Mouse (Mus musculus): ENCODE measurements around the gene Pla1a. TPM values are rescaled to one million over a fixed set of nuclear protein-coding genes. Genes with fewer than 3 reads are reported as not detected.
A peak's percentile ranks its signal among the peaks of the same experiment; 100 is the strongest.

Pla1a gene
- polyA plus RNA-seq, 1 experiment from 2014 or later: 0.38 TPM

DNA sequence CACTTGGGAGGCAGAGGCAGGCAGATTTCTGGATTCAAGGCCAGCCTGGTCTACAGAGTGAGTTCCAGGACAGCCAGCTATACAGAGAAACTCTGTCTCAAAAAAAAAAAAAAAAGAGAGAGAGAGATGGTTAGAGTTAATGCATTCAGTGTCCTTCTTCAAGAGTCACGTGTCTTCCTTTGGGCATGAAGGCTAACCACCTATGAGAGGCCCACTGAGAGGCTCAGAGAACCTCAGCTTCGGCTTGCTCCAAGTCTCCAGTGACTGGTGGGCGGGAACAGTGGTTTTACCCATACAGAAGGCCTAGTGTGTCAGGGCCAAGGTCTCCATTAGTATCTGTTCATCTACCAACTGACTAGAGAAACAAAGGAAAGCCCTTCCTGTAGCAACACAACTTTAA is 33.9 kb downstream of the Pla1a start:
- H3K9ac ChIP-seq (replicated peaks; ENCODE audit: low read depth, low read length): peak overlapping the region; percentile 49
- no peak overlapping the region for H3K4me3 ChIP-seq (replicated peaks; ENCODE audit: low read length)
- no peaks in the 10 kb centered on the region for H3K36me3 ChIP-seq (ENCODE audit: control insufficient read depth, insufficient read depth)
- peak overlapping the region; percentile 60 for H3K4me2 ChIP-seq (ENCODE audit: low read length)
- H3K27ac ChIP-seq (ENCODE audit: low read length): no peak overlapping the region
- peaks cover 14% of the 10 kb centered on the region for H3K4me1 ChIP-seq (replicated peaks; ENCODE audit: control insufficient read depth, insufficient read depth, low read length)
- ATAC-seq: no peak; the same call in 1 of the 2 replicates
- no peaks in the 10 kb centered on the region for H3K27me3 ChIP-seq (replicated peaks; ENCODE audit: control insufficient read depth, insufficient read depth, low read length)
- H3K9me3 ChIP-seq (ENCODE audit: control insufficient read depth, low read length): no peaks in the 10 kb centered on the region
- 80% methylated on average over 3 of the region's 3 CpGs for WGBS

DNA sequence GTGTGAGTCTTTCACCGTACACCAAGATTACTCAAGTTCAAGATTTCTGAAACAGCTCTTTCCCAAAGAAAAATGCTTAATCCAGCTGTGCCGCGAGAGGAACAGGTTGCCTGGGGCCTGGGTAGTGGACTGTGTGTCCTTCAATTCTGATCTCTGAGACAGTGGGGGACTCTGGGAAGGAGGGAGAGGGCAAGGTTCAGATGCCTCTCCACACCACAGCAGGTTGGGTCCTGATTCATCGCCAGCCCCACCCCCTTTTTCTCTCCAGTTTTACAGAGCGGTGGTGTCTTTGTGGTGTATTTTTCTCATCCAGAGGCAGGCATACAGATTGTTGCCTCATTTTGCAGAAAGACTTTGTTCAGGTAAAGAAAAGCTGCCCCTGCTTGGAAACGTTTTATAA is 34.7 kb downstream of the Pla1a start:
- no peak for ATAC-seq
- H3K9me3 ChIP-seq (ENCODE audit: control insufficient read depth, low read length): no peaks in the 10 kb centered on the region
- H3K4me3 ChIP-seq (replicated peaks; ENCODE audit: low read length): no peak overlapping the region
- no peaks in the 10 kb centered on the region for H3K27me3 ChIP-seq (replicated peaks; ENCODE audit: control insufficient read depth, insufficient read depth, low read length)
- no peak overlapping the region for H3K4me2 ChIP-seq (ENCODE audit: low read length)
- no peak overlapping the region for H3K27ac ChIP-seq (ENCODE audit: low read length)
- no peak overlapping the region for H3K9ac ChIP-seq (replicated peaks; ENCODE audit: low read depth, low read length)
- H3K36me3 ChIP-seq (ENCODE audit: control insufficient read depth, insufficient read depth): no peaks in the 10 kb centered on the region
- H3K4me1 ChIP-seq (replicated peaks; ENCODE audit: control insufficient read depth, insufficient read depth, low read length): peaks cover 14% of the 10 kb centered on the region
- 91% methylated on average over 6 of the region's 6 CpGs for WGBS

DNA sequence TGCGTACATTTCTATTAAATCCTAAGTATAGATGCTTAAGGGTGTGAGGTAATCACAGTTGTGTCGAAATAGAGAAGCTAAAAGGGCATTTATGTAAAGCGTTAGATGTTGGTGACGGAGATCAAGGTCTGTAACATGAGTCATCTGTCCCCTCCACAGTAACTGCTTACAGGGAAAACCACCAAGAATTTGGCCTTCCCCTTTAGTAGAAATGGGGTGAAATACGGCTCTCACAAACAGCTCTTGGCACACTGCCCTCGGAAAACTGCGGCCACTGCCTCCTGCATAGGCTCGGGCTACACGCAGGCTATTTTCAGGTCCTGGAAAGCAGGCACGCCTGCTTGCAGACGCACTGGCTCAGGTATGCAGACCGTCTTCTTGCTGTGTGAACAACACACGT is 36.8 kb downstream of the Pla1a start:
- H3K9ac ChIP-seq (replicated peaks; ENCODE audit: low read depth, low read length): no peak overlapping the region
- no peak overlapping the region for H3K27ac ChIP-seq (ENCODE audit: low read length)
- H3K27me3 ChIP-seq (replicated peaks; ENCODE audit: control insufficient read depth, insufficient read depth, low read length): no peaks in the 10 kb centered on the region
- no peak overlapping the region for H3K4me2 ChIP-seq (ENCODE audit: low read length)
- peaks cover 14% of the 10 kb centered on the region for H3K4me1 ChIP-seq (replicated peaks; ENCODE audit: control insufficient read depth, insufficient read depth, low read length)
- H3K36me3 ChIP-seq (ENCODE audit: control insufficient read depth, insufficient read depth): no peaks in the 10 kb centered on the region
- ATAC-seq: no peak
- no peaks in the 10 kb centered on the region for H3K9me3 ChIP-seq (ENCODE audit: control insufficient read depth, low read length)
- H3K4me3 ChIP-seq (replicated peaks; ENCODE audit: low read length): no peak overlapping the region
- WGBS: 60% methylated on average over 13 of the region's 13 CpGs

DNA sequence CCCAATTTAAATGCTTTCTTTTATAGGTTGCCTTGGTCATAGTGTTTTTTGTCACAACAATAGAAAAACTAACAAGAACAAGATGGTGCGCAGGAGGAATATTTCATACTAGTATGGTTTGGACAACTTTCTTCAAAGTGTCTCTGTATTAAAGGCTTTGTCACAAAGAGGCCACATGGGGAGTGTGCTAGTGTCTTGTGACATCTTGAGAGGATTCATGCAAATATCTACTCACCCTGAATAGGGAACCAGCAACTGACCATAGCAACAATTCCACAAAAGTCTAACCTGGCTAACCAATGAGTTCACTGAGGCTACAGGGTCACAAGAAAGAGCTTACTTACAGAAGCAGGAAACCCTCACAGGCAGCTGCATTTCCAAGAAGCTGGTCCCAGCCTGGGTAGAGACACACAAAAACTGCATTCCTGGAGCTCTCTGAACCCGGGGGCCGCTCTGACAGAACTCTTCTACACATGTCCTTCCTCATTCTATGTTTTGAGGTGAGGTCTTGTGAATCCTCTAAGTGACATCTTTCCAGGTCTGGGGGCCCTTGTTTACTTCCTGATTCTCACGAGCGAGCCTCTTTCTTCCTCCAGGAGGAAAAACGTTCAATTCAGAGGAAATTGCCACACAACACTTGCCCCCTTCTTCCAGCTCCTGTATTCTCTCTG is 37.8 kb downstream of the Pla1a start:
- Histone ChIP-seq H3K4me3 (replicated peaks; ENCODE audit: low read length) (no peak overlapping the region), H3K9me3 (ENCODE audit: control insufficient read depth, low read length) (no peaks in the 10 kb centered on the region), H3K36me3 (ENCODE audit: control insufficient read depth, insufficient read depth) (no peaks in the 10 kb centered on the region), H3K27ac (ENCODE audit: low read length) (no peak overlapping the region), H3K9ac (replicated peaks; ENCODE audit: low read depth, low read length) (no peak overlapping the region), H3K4me1 (replicated peaks; ENCODE audit: control insufficient read depth, insufficient read depth, low read length) (peaks cover 12% of the 10 kb centered on the region), H3K27me3 (replicated peaks; ENCODE audit: control insufficient read depth, insufficient read depth, low read length) (no peaks in the 10 kb centered on the region), H3K4me2 (ENCODE audit: low read length) (no peak overlapping the region)
- WGBS: 72% methylated on average over 6 of the region's 6 CpGs
- no peak for ATAC-seq

DNA sequence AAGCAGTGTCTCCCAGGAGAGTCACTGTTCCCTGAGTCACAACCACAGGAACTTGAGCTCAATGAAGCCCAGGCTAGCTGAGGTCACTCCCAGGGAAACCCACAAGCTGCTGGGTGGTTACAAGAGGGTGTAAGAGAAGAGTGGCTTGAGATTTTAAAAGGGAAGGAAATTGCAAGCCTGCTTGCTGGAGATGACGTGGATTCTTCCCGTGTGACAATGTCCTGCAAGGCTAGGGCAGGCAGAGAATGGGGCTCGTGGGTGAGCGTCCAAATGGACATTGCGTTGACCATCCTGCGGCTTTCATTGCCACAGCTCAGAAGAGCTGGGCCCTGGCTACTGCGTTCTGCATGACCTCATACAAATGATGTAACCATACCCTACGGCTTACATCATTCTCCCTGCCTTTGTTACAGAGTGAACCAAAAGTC is 38.7 kb downstream of the Pla1a start:
- H3K36me3 ChIP-seq (ENCODE audit: control insufficient read depth, insufficient read depth): no peaks in the 10 kb centered on the region
- H3K4me3 ChIP-seq (replicated peaks; ENCODE audit: low read length): no peak overlapping the region
- no peak overlapping the region for H3K4me2 ChIP-seq (ENCODE audit: low read length)
- 81% methylated on average over 8 of the region's 8 CpGs for WGBS
- no peak overlapping the region for H3K9ac ChIP-seq (replicated peaks; ENCODE audit: low read depth, low read length)
- peaks cover 2% of the 10 kb centered on the region for H3K4me1 ChIP-seq (replicated peaks; ENCODE audit: control insufficient read depth, insufficient read depth, low read length)
- ATAC-seq: no peak
- H3K27ac ChIP-seq (ENCODE audit: low read length): no peak overlapping the region
- no peaks in the 10 kb centered on the region for H3K9me3 ChIP-seq (ENCODE audit: control insufficient read depth, low read length)
- no peaks in the 10 kb centered on the region for H3K27me3 ChIP-seq (replicated peaks; ENCODE audit: control insufficient read depth, insufficient read depth, low read length)

DNA sequence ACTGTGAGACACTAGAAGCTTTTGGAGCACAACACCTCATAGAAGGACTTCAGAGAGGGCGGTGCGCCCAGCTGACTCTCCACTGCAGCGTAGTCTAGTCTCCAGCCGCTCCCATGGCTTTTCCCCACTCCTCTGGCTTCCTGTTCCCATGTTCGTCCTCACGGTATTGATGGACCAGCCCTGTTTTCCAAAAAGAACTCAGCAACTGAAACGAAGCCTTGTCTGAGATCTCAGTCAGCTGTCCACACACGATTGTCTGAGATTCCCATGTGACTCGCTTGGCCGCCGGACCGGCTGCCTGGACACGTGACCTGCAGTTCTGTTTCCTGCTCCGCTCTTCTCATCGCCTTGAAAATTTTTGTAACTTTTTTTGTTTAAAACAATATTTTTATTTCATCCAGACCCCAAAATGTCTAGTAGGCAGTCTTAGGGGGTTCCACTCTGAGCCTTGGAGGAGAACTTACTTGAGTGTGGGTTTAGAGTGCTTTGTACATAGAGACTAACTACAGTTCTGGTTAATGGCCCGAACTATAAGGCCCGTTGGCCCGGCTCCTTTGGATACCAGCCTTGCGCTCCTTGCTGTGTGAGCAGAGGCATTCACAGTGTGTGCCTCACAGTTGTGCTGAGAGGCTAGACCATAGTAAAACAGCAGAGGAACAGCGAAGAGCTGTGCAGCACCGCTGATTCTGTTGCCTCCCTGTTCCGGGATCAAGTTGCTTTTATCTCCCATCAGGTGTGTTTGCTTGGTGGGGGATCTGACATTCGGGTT is 40.6 kb downstream of the Pla1a start:
- H3K27me3 ChIP-seq (replicated peaks; ENCODE audit: control insufficient read depth, insufficient read depth, low read length): no peaks in the 10 kb centered on the region
- ATAC-seq: no peak
- H3K36me3 ChIP-seq (ENCODE audit: control insufficient read depth, insufficient read depth): no peaks in the 10 kb centered on the region
- no peaks in the 10 kb centered on the region for H3K9me3 ChIP-seq (ENCODE audit: control insufficient read depth, low read length)
- no peak overlapping the region for H3K4me2 ChIP-seq (ENCODE audit: low read length)
- no peak overlapping the region for H3K9ac ChIP-seq (replicated peaks; ENCODE audit: low read depth, low read length)
- no peak overlapping the region for H3K4me3 ChIP-seq (replicated peaks; ENCODE audit: low read length)
- 81% methylated on average over 23 of the region's 23 CpGs for WGBS
- no peaks in the 10 kb centered on the region for H3K4me1 ChIP-seq (replicated peaks; ENCODE audit: control insufficient read depth, insufficient read depth, low read length)
- no peak overlapping the region for H3K27ac ChIP-seq (ENCODE audit: low read length)

DNA sequence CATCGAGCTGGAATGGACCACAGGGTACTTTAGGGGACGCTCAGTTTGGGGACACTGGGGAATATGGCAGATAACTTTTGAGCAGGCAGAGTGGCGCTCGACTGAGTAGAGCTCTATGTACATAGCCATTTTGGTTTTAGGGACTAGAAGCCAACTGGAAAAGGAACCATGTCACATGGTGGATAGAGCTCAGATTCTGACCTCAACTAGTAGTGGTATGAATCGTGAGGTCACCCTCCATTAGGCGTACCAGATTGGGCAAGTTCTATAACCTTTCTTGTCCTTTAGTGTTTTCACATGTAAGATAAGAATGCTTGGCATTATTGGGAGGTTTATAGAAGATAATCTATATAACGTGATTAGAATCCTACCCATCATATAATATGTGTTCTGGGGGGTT is 42.6 kb downstream of the Pla1a start:
- H3K27ac ChIP-seq (ENCODE audit: low read length): no peak overlapping the region
- no peak overlapping the region for H3K4me3 ChIP-seq (replicated peaks; ENCODE audit: low read length)
- H3K36me3 ChIP-seq (ENCODE audit: control insufficient read depth, insufficient read depth): no peaks in the 10 kb centered on the region
- no peaks in the 10 kb centered on the region for H3K4me1 ChIP-seq (replicated peaks; ENCODE audit: control insufficient read depth, insufficient read depth, low read length)
- no peak overlapping the region for H3K4me2 ChIP-seq (ENCODE audit: low read length)
- WGBS: 89% methylated on average over 7 of the region's 7 CpGs
- no peaks in the 10 kb centered on the region for H3K27me3 ChIP-seq (replicated peaks; ENCODE audit: control insufficient read depth, insufficient read depth, low read length)
- no peak overlapping the region for H3K9ac ChIP-seq (replicated peaks; ENCODE audit: low read depth, low read length)
- no peaks in the 10 kb centered on the region for H3K9me3 ChIP-seq (ENCODE audit: control insufficient read depth, low read length)
- no peak for ATAC-seq

DNA sequence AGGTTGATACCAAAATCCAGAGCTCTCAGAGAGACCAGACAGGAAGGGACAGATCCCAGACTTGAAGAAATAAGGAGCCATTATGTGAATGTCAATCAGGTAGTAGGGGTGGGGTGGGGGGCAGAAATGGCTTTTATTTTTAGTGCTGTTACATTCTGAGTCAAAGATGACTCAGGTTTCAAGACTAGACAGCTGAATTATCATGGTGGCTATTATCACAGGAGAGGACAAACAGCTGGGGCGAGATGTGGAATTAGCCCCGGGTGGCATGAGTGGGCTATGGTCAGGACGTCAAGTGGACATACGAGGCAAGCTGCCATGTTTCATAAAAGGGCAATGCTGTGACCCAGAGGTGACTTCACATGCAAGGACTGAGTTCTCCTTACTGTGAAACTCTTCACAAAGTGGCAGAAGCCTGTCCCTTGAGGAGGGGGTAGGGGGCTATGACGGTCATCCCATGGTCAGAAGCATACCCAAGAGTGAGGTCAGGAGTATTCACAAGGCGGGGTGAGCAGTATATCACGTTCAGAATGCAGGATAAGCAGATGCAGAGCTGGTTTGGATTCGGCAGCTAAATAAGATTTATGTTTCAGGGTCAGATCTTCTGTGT is 43.6 kb downstream of the Pla1a start:
- Histone ChIP-seq H3K9ac (replicated peaks; ENCODE audit: low read depth, low read length) (no peak overlapping the region), H3K27ac (ENCODE audit: low read length) (no peak overlapping the region), H3K4me3 (replicated peaks; ENCODE audit: low read length) (no peak overlapping the region), H3K4me1 (replicated peaks; ENCODE audit: control insufficient read depth, insufficient read depth, low read length) (no peaks in the 10 kb centered on the region), H3K9me3 (ENCODE audit: control insufficient read depth, low read length) (no peaks in the 10 kb centered on the region), H3K36me3 (ENCODE audit: control insufficient read depth, insufficient read depth) (no peaks in the 10 kb centered on the region), H3K4me2 (ENCODE audit: low read length) (no peak overlapping the region), H3K27me3 (replicated peaks; ENCODE audit: control insufficient read depth, insufficient read depth, low read length) (no peaks in the 10 kb centered on the region)
- ATAC-seq: no peak
- WGBS: 87% methylated on average over 8 of the region's 8 CpGs

DNA sequence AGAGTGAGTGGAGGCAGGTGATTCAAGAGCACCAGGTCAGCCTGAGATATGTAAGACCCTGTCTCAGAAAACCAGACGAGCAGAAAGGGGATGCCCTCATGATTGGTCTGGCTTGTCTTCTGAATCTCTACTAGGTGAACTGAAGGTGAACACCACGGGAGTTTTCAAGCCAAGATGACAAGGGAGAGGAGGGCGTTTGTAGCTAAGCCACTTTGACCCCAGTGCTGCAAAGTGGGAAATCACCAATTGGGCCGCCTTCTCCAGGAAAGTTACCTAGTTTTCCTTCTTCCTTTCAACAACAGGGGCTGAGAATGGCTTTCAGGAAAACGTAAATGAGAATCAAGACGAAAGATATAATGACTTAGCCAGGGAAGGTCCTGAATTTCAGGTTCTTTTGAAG is 44.2 kb downstream of the Pla1a start:
- no peak for ATAC-seq

More for the DNA sequence above, 44.2 kb downstream of the Pla1a start:
- Histone ChIP-seq H3K9me3 (ENCODE audit: control insufficient read depth, low read length) (no peaks in the 10 kb centered on the region), H3K4me3 (replicated peaks; ENCODE audit: low read length) (no peak overlapping the region), H3K4me1 (replicated peaks; ENCODE audit: control insufficient read depth, insufficient read depth, low read length) (no peaks in the 10 kb centered on the region), H3K27me3 (replicated peaks; ENCODE audit: control insufficient read depth, insufficient read depth, low read length) (no peaks in the 10 kb centered on the region), H3K4me2 (ENCODE audit: low read length) (no peak overlapping the region), H3K27ac (ENCODE audit: low read length) (no peak overlapping the region), H3K9ac (replicated peaks; ENCODE audit: low read depth, low read length) (no peak overlapping the region), H3K36me3 (ENCODE audit: control insufficient read depth, insufficient read depth) (no peaks in the 10 kb centered on the region)
- 79% methylated on average over 6 of the region's 6 CpGs for WGBS

All from forebrain, embryonic 16.5 days (tissue).